In genomic region chr1:189920701-189921567, GRCm38 (mm10) we compare ENCODE assay signal across 8 mouse cellular contexts. TPM values are rescaled to one million over a fixed set of nuclear protein-coding genes. Genes with fewer than 3 reads are reported as not detected.
DNase-seq lines count a peak whose midpoint lies in the region; ATAC-seq and TF ChIP-seq lines count a peak whose summit lies in the region.

No protein-coding gene starts in this region.

- no peak for TF ChIP-seq CTCF in lung, postnatal 0 days (IDR thresholded peaks at IDR 0.05)

- peak overlapping the region; percentile 51; the same call in 1 of the 2 replicates for H3K9ac ChIP-seq in lung, postnatal 0 days (replicated peaks; ENCODE audit: low read depth)
- peak overlapping the region; percentile 90 for H3K9ac ChIP-seq in liver, embryonic 11.5 days (ENCODE audit: low read depth, low read length)
- H3K9ac ChIP-seq in stomach, embryonic 16.5 days (ENCODE audit: low read length), result peak overlapping the region; percentile 93

- H3K36me3 ChIP-seq in lung, postnatal 0 days (ENCODE audit: insufficient read depth, low read length), result no peaks in the 10 kb centered on the region
- H3K36me3 ChIP-seq in liver, embryonic 11.5 days (ENCODE audit: control insufficient read depth, insufficient read depth, low read length), result no peaks in the 10 kb centered on the region
- no peaks in the 10 kb centered on the region for H3K36me3 ChIP-seq in stomach, embryonic 16.5 days (ENCODE audit: control insufficient read depth, insufficient read depth, low read length)

- H3K9me3 ChIP-seq in lung, postnatal 0 days (ENCODE audit: low read length), result no peaks in the 10 kb centered on the region
- no peaks in the 10 kb centered on the region for H3K9me3 ChIP-seq in liver, embryonic 11.5 days (ENCODE audit: control insufficient read depth, low read length)
- H3K9me3 ChIP-seq in stomach, embryonic 16.5 days (replicated peaks; ENCODE audit: control insufficient read depth, low read length), result no peaks in the 10 kb centered on the region

- H3K27me3 ChIP-seq in lung, postnatal 0 days (replicated peaks; ENCODE audit: insufficient read depth, low read length), result no peaks in the 10 kb centered on the region
- H3K27me3 ChIP-seq in liver, embryonic 11.5 days (replicated peaks; ENCODE audit: control insufficient read depth, insufficient read depth, low read length), result no peaks in the 10 kb centered on the region
- H3K27me3 ChIP-seq in stomach, embryonic 16.5 days (ENCODE audit: control insufficient read depth, insufficient read depth, low read length), result no peaks in the 10 kb centered on the region

- H3K4me3 ChIP-seq in lung, postnatal 0 days (ENCODE audit: low read depth, low read length), result peak overlapping the region; percentile 66
- H3K4me3 ChIP-seq in liver, embryonic 11.5 days (ENCODE audit: low read depth, low read length), result peak overlapping the region; percentile 86
- peak overlapping the region; percentile 81 for H3K4me3 ChIP-seq in stomach, embryonic 16.5 days (replicated peaks; ENCODE audit: low read length)

- peak; percentile 29 for DNase-seq in lung, postnatal 0 days (ENCODE audit: low spot score)
- DNase-seq in lung, postnatal 36 days, result no peak
- DNase-seq in cerebellum, adult 8-10 months, result peak; percentile 25
- DNase-seq in liver, embryonic 11.5 days (ENCODE audit: low spot score), result no peak
- no peak for DNase-seq in spleen, postnatal 36 days (ENCODE audit: low spot score in 2 of 2)

- H3K4me1 ChIP-seq in lung, postnatal 0 days (ENCODE audit: insufficient read depth, low read depth, low read length), result peaks cover 3% of the 10 kb centered on the region; the same call in 1 of the 2 replicates
- peaks cover 16% of the 10 kb centered on the region for H3K4me1 ChIP-seq in liver, embryonic 11.5 days (replicated peaks; ENCODE audit: control insufficient read depth, insufficient read depth, low read length)
- peaks cover 19% of the 10 kb centered on the region for H3K4me1 ChIP-seq in stomach, embryonic 16.5 days (ENCODE audit: control insufficient read depth, insufficient read depth, low read length)

- no peak for ATAC-seq in lung, postnatal 0 days
- peak; percentile 27 for ATAC-seq in granulocyte monocyte progenitor cell, adult 5-6 weeks (replicated peaks; ENCODE audit: poor library complexity, severe bottlenecking)
- ATAC-seq in liver, embryonic 11.5 days (replicated peaks; ENCODE audit: low FRiP score), result peak; percentile 42; the same call in 1 of the 2 replicates
- peak; percentile 34; the same call in 1 of the 2 replicates for ATAC-seq in stomach, embryonic 16.5 days (ENCODE audit: insufficient read depth, low FRiP score)
- no peak for ATAC-seq in monocyte, adult 5-6 weeks (replicated peaks; ENCODE audit: insufficient number of reproducible peaks, low FRiP score, low TSS enrichment, poor library complexity, severe bottlenecking)

- no peak for TF ChIP-seq EP300 in lung, postnatal 0 days (IDR thresholded peaks at IDR 0.05)

- WGBS in lung, postnatal 0 days, result 43% methylated on average over 28 of the region's 28 CpGs
- 40% methylated on average over 28 of the region's 28 CpGs for WGBS in liver, embryonic 11.5 days
- 38% methylated on average over 28 of the region's 28 CpGs for WGBS in stomach, embryonic 16.5 days

- peak overlapping the region; percentile 99 for H3K4me2 ChIP-seq in lung, postnatal 0 days (replicated peaks; ENCODE audit: low read depth, low read length)
- H3K4me2 ChIP-seq in liver, embryonic 11.5 days, result peak overlapping the region; percentile 87
- peak overlapping the region; percentile 91 for H3K4me2 ChIP-seq in stomach, embryonic 16.5 days (ENCODE audit: low read depth, low read length)

- no peak overlapping the region for H3K27ac ChIP-seq in lung, postnatal 0 days (ENCODE audit: low read length)
- no peak overlapping the region; the same call in 1 of the 2 replicates for H3K27ac ChIP-seq in liver, embryonic 11.5 days (ENCODE audit: low read depth, low read length)
- H3K27ac ChIP-seq in stomach, embryonic 16.5 days (ENCODE audit: low read length), result no peak overlapping the region

RNA-seq across cellular contexts. Expression of gene Smyd2, which starts 1.2 kb away (rescaled TPM):
- 34.3 and 35.9 TPM in 2 replicates for polyA plus RNA-seq in lung, postnatal 0 days (2015; fragmentation: Nextera tagmentation; extraction: Ambion mirVana)
- 72.5 and 97.7 TPM in 2 replicates for total RNA-seq in granulocyte monocyte progenitor cell, adult 5-6 weeks (2014; fragmentation: Nextera tagmentation)
- total RNA-seq in granulocyte monocyte progenitor cell, adult 5-6 weeks (2017), result 97.8 and 98.0 TPM in 2 replicates
- 75.7 and 77.8 TPM in 2 replicates for polyA plus RNA-seq in liver, embryonic 11.5 days (2014; fragmentation: Nextera tagmentation; extraction: Ambion mirVana)
- polyA plus RNA-seq in stomach, embryonic 16.5 days (2015; fragmentation: Nextera tagmentation; extraction: Ambion mirVana), result 79.8 and 89.3 TPM in 2 replicates
- 0.76 to 3.5 TPM (median 0.96 TPM) in 3 replicates for total RNA-seq in monocyte, adult 5-6 weeks (2017)

Comparison
In these comparisons a context has a peak if more than half of its experiments do, and no peak if none do; other contexts are left out.
1. DNase-seq: peak in lung, postnatal 0 days (single experiment) and cerebellum, adult 8-10 months (single experiment); none in lung, postnatal 36 days (single experiment), liver, embryonic 11.5 days (single experiment) and spleen, postnatal 36 days (0 of 2).
2. ATAC-seq: peak in granulocyte monocyte progenitor cell, adult 5-6 weeks (single experiment), liver, embryonic 11.5 days (single experiment) and stomach, embryonic 16.5 days (single experiment); none in lung, postnatal 0 days (single experiment) and monocyte, adult 5-6 weeks (single experiment).
3. Peak in every context shown above with its lines, with median percentiles within 50 percentile points of each other: H3K4me2 ChIP-seq, H3K4me3 ChIP-seq and H3K9ac ChIP-seq.